Mouse (Mus musculus) stomach, adult 2 months (tissue): ENCODE measurements around the gene Tex38. TPM values are rescaled to one million over a fixed set of nuclear protein-coding genes. Genes with fewer than 3 reads are reported as not detected.

Source experiments
- polyA plus RNA-seq: library from polyadenylated mRNA; depleted of rRNA; stranded (reverse); fragments of >200 nt; gene quantifications from 2 replicates; pipeline ENCODE4 v1.2.3, GENCODE M21; 2012; rRNA removed

Tex38 gene
- polyA plus RNA-seq = not detected in 2 replicates

DNA sequence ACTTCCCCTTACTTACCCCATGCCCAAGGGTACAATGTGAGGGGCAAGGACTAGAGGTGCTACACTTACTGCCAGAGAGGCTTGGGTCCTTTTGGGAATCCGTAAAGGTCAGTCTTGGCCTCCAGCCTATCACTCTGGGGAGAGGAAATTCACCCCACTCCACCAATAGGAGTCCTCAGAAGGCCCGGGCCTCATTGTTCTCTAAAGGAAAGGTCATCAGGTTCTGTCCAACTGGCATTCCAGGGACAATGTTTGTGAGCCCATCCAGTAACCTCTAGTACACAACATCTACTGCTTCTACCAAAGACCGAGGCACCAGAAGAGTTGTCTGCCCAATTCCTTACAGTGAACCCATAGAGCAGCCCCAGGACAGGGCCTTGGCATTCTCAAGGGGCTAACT lies at the start of gene Tex38:
Gene Tex38, minus strand, starts transcription at position 101 of the 400 bp plus-strand sequence.

DNA sequence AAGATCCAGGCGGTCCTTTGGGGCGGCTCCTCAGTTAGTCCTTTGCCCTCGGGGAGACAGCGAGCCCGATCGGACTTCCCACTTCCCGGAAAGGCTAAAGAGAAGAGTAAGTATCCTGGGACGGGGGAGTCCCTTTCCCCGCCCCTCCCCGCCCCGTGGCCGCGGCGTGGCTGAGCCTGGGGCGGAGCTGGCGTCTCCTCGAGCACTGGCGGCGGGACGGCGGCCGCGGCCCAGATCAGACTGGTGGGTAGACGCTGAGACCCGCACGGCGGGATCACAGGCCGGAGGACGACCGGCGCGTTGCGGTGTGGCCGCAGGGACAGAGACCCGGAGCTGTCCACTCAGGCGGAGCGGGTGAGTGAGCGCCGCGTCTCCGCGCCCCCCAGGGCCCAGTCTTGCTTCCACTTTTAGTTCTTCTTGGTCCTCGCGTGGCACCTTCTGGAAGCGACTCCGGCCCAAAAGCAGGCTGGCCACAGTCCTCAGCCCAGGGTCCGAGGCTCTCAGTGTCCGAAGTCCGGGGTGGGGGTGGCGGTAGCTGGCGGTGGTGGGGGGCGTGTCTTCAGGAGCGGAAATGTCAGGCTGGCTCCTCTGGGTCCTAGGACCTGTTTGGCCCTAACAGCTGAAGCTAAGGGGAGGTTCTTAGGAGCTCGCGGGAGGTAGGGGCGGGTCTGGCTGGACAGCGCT lies 47.2 kb upstream of the Tex38 start, which contains the start of gene Mob3c:
Gene Mob3c, plus strand, starts transcription at position 205 of the 684 bp plus-strand sequence.

DNA sequence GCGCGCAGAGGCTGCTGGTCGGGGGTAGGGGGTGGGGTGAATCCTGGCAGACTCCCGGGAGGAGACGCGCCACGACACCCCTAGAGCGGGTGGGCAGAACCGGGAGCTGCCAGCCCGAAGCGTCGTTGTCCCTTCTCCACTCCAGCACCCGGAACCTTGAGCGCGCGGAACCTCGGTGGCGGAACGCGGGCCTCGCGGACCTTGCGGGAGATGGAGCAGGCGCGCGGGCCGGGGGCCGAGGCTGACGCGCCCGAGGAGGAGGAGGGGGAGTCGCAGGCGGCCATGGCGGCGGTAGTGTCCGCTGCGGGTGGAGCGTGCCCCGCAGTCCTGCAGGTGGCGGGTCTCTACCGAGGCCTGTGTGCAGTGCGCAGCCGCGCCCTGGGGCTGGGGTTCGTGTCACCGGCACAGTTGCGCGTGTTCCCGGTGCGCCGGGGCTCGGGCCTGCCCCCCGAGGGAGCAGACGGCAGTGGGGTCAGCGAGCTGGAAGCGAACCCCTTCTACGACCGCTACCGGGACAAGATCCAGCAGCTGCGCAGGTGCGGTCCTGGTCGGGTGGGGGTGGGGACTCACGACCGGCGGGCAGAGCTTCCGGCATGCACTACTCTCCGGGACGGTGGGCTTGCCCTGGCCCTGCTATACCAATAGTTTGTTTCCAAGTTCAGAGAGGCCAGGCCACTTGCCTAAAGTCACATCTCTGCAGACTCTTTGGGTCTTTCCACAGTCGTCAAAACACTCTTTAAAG lies 4.1 kb upstream of the Tex38 start, which contains the start of gene Atpaf1:
Gene Atpaf1, plus strand, starts transcription at position 44 of the 742 bp plus-strand sequence.

DNA sequence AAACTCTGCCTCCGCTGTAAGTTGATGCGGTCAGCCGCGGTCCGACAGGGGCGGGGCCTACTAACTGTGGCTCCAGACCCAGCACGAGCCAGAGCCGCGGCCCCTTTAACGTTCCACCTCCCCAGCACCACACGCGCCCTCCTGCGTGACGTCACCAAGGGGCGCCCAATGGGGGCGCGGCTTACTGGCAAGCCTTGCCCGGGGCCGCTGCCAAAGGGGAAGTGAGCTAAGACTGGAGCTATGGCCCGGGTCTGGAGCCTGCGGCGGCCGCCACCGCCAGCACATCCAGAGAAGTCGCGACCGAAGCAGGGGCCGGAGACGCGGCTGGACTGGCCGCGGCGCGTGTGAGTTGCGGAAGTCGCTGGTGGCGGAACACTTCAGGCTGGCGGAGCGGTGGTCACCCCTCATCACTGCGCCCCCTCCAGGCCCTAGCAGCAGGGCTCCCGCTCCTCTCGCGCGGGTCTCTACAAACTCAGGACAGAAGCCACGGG lies 43.2 kb downstream of the Tex38 start, which contains the start of gene Efcab14:
Gene Efcab14, plus strand, starts transcription at position 194 of the 491 bp plus-strand sequence.

Other genes starting within 250 kb of the Tex38 start
- not detected in 2 replicates for gene Cyp4a31, start 217.4 kb downstream of the Tex38 start, polyA plus RNA-seq
- gene Cyp4a32, start 180.0 kb downstream of the Tex38 start, polyA plus RNA-seq = 0.14 and 0.26 TPM in 2 replicates
- 5.7 and 8.5 TPM in 2 replicates for gene Cyp4b1, start 133.3 kb downstream of the Tex38 start, polyA plus RNA-seq
- gene Efcab14, start 43.3 kb downstream of the Tex38 start, polyA plus RNA-seq = 5.6 and 5.9 TPM in 2 replicates
- gene Atpaf1, start 3.8 kb upstream of the Tex38 start, polyA plus RNA-seq = 7.7 and 18.9 TPM in 2 replicates
- gene Mob3c, start 47.1 kb upstream of the Tex38 start, polyA plus RNA-seq = 6.3 and 6.8 TPM in 2 replicates
- 12.3 and 17.2 TPM in 2 replicates for gene Mknk1, start 58.2 kb upstream of the Tex38 start, polyA plus RNA-seq
- not detected in 2 replicates for gene Kncn, start 103.4 kb upstream of the Tex38 start, polyA plus RNA-seq
- gene 6430628N08Rik, start 109.6 kb upstream of the Tex38 start, polyA plus RNA-seq = not detected in 2 replicates
- gene Dmbx1, start 158.9 kb upstream of the Tex38 start, polyA plus RNA-seq = 1.2 and 1.4 TPM in 2 replicates
- 10.2 and 10.4 TPM in 2 replicates for gene Faah, start 236.9 kb upstream of the Tex38 start, polyA plus RNA-seq